Mouse (Mus musculus): Measurements from ENCODE around the gene Atp8b5. TPM values are rescaled to one million over a fixed set of nuclear protein-coding genes. Genes with fewer than 3 reads are reported as not detected.

The Atp8b5 gene
- 0.73 TPM for polyA plus RNA-seq (2014; fragmentation: Illumina TruSeq; extraction: RNeasy Lipid Tissue Mini Kit (QIAGEN cat#74804); ENCODE audit: low read depth, low replicate concordance)

GRCm38 (mm10) chr4:43266623-43267322 lies at the start of gene Atp8b5:
Atp8b5 (plus strand) TSS chr4:43267159.

DNA sequence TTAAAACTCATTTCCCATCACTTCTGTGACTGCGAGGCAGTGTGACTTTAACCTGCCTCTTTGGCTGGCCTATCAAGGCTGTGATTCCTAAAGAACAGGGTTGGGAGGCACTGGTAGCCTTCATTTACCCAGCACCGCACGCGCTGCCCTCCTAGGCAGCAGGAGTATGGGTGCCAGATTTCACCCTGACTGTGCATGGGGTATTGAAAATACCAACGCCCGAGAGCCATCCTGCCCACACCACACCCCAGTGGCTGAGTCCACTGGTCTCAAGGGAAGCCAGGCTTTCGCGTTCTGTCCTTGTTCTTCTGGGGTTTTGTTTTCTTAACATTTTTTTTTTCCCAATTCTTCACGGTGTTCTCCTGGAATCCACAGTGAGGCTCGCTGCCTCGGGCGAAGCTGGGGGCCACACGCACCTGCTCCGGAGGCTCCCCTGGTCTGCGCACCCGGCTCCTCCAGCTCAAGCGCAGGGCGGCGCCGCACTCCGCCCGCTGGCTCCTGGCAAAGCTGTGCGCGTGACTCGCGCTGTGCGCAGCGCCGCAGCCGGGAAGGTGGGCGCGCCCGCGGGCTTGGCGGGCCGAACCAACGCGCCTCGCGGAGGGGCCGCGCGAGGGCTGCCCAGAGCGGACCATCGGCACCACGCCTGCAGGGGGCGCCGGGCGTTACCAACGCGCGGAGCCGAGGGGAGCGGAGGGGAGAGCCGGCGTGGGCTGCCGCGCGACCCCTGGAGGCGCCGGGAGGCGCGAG lies 114.6 kb downstream of the Atp8b5 start, which contains the start of gene Rusc2:
TSS of gene Rusc2 (plus strand) at position 572 of the 747 bp plus-strand sequence.

Other genes with a start within 250 kb of the Atp8b5 start
- 2.6 TPM for gene Pigo, start 241.3 kb upstream of the Atp8b5 start, polyA plus RNA-seq (2014; fragmentation: Illumina TruSeq; extraction: RNeasy Lipid Tissue Mini Kit (QIAGEN cat#74804); ENCODE audit: low read depth, low replicate concordance)
- gene Stoml2, start 235.4 kb upstream of the Atp8b5 start, polyA plus RNA-seq (2014; fragmentation: Illumina TruSeq; extraction: RNeasy Lipid Tissue Mini Kit (QIAGEN cat#74804); ENCODE audit: low read depth, low replicate concordance) = 28.3 TPM
- gene Fam214b, start 220.9 kb upstream of the Atp8b5 start, polyA plus RNA-seq (2014; fragmentation: Illumina TruSeq; extraction: RNeasy Lipid Tissue Mini Kit (QIAGEN cat#74804); ENCODE audit: low read depth, low replicate concordance) = 1.9 TPM
- 5.1 TPM for gene Unc13b, start 208.2 kb upstream of the Atp8b5 start, polyA plus RNA-seq (2014; fragmentation: Illumina TruSeq; extraction: RNeasy Lipid Tissue Mini Kit (QIAGEN cat#74804); ENCODE audit: low read depth, low replicate concordance)
- gene Rusc2, start 114.8 kb downstream of the Atp8b5 start, polyA plus RNA-seq (2014; fragmentation: Illumina TruSeq; extraction: RNeasy Lipid Tissue Mini Kit (QIAGEN cat#74804); ENCODE audit: low read depth, low replicate concordance) = not detected
- gene Fam166b, start 162.0 kb downstream of the Atp8b5 start, polyA plus RNA-seq (2014; fragmentation: Illumina TruSeq; extraction: RNeasy Lipid Tissue Mini Kit (QIAGEN cat#74804); ENCODE audit: low read depth, low replicate concordance) = not detected
- 0.32 TPM for gene Tesk1, start 174.8 kb downstream of the Atp8b5 start, polyA plus RNA-seq (2014; fragmentation: Illumina TruSeq; extraction: RNeasy Lipid Tissue Mini Kit (QIAGEN cat#74804); ENCODE audit: low read depth, low replicate concordance)
- 3.5 TPM for gene Cd72, start 187.5 kb downstream of the Atp8b5 start, polyA plus RNA-seq (2014; fragmentation: Illumina TruSeq; extraction: RNeasy Lipid Tissue Mini Kit (QIAGEN cat#74804); ENCODE audit: low read depth, low replicate concordance)
- gene Sit1, start 216.6 kb downstream of the Atp8b5 start, polyA plus RNA-seq (2014; fragmentation: Illumina TruSeq; extraction: RNeasy Lipid Tissue Mini Kit (QIAGEN cat#74804); ENCODE audit: low read depth, low replicate concordance) = not detected
- gene Ccdc107, start 225.7 kb downstream of the Atp8b5 start, polyA plus RNA-seq (2014; fragmentation: Illumina TruSeq; extraction: RNeasy Lipid Tissue Mini Kit (QIAGEN cat#74804); ENCODE audit: low read depth, low replicate concordance) = 16.3 TPM
- 4.2 TPM for gene Arhgef39, start 232.5 kb downstream of the Atp8b5 start, polyA plus RNA-seq (2014; fragmentation: Illumina TruSeq; extraction: RNeasy Lipid Tissue Mini Kit (QIAGEN cat#74804); ENCODE audit: low read depth, low replicate concordance)
- gene Car9, start 239.8 kb downstream of the Atp8b5 start, polyA plus RNA-seq (2014; fragmentation: Illumina TruSeq; extraction: RNeasy Lipid Tissue Mini Kit (QIAGEN cat#74804); ENCODE audit: low read depth, low replicate concordance) = 2.0 TPM

Data from kidney, adult 10 weeks (tissue).